Mouse (Mus musculus) midbrain, embryonic 14.5 days (tissue): Measurements from ENCODE around the gene Gm9844. TPM values are rescaled to one million over a fixed set of nuclear protein-coding genes. Genes with fewer than 3 reads are reported as not detected.

Experiments
- ATAC-seq: fragments of 200-750 bp; cut with Nextera tagmentation; 2 replicates; pipeline ENCODE4 v1.8.0; 2017; ENCODE audit warnings: moderate number of reproducible peaks, moderate library complexity; ENCODE audit not compliant: low FRiP score, low TSS enrichment
- DNase-seq: peaks from one replicate; pipeline ENCODE4 v3.0.0-alpha.2; 2015
- H3K27ac ChIP-seq: fragments of 300-500 bp; sonication (generic); replicated peaks from 2 replicates; pipeline ENCODE4 v1.5.1; 2014; ENCODE audit warnings: mild to moderate bottlenecking, low read depth, low read length, moderate library complexity
- H3K27me3 ChIP-seq: fragments of 300-500 bp; sonication (generic); 2 replicates; pipeline ENCODE4 v1.6.1; 2014; ENCODE audit warnings: low read length, control low read depth, mixed read lengths; ENCODE audit not compliant: control insufficient read depth, insufficient read depth
- H3K36me3 ChIP-seq: fragments of 300-500 bp; sonication (generic); 2 replicates; pipeline ENCODE4 v1.6.1; 2014; ENCODE audit warnings: low read length, control low read depth; ENCODE audit not compliant: control insufficient read depth, insufficient read depth
- H3K4me1 ChIP-seq: fragments of 300-500 bp; sonication (generic); 2 replicates; pipeline ENCODE4 v1.6.1; 2014; ENCODE audit warnings: mild to moderate bottlenecking, antibody characterized with exemption, low read length, control low read depth; ENCODE audit not compliant: control insufficient read depth, insufficient read depth
- H3K4me2 ChIP-seq: fragments of 300-500 bp; sonication (generic); 2 replicates; pipeline ENCODE4 v1.6.1; 2014; ENCODE audit warnings: mild to moderate bottlenecking, low read length, moderate library complexity
- H3K4me3 ChIP-seq: fragments of 300-500 bp; sonication (generic); replicated peaks from 2 replicates; pipeline ENCODE4 v1.5.1; 2014; ENCODE audit warnings: low read depth, low read length
- H3K9ac ChIP-seq: fragments of 300-500 bp; sonication (generic); replicated peaks from 2 replicates; pipeline ENCODE4 v1.6.1; 2014; ENCODE audit warnings: mild to moderate bottlenecking, low read length, moderate library complexity
- H3K9me3 ChIP-seq: fragments of 300-500 bp; sonication (generic); 2 replicates; pipeline ENCODE4 v1.6.1; 2016; ENCODE audit warnings: low read length, control low read depth, mixed read lengths; ENCODE audit not compliant: control insufficient read depth
- WGBS: fragments of 180-500 bp; shearing (Covaris S2); extraction: QIAGEN DNeasy Blood & Tissue Kit; methylation state at CpG from one replicate; pipeline ENCODE4 v1.1.7; 2014; 5-methylcytosine and 5-hydroxymethylcytosine counted together
- polyA plus RNA-seq: library from polyadenylated mRNA; unstranded; fragments of >200 nt; fragmentation: Nextera tagmentation; extraction: Ambion mirVana; gene quantifications from 2 replicates; pipeline ENCODE4 v1.2.1, GENCODE M21; 2014

Gene Gm9844
- polyA plus RNA-seq, 1 experiment from 2014 or later = 36.2 TPM

GRCm38 (mm10) chr7:24856460-24857120 lies 5.4 kb upstream of the Gm9844 start:
- DNase-seq (no peak), ATAC-seq (no peak)
- Histone ChIP-seq H3K27me3 (no peaks in the 10 kb centered on the region), H3K27ac (no peak overlapping the region), H3K4me2 (no peak overlapping the region), H3K36me3 (no peaks in the 10 kb centered on the region), H3K4me3 (no peak overlapping the region), H3K4me1 (no peaks in the 10 kb centered on the region), H3K9me3 (no peaks in the 10 kb centered on the region), H3K9ac (no peak overlapping the region)
- 26% methylated on average over 6 of the region's 6 CpGs for WGBS

GRCm38 (mm10) chr7:24859234-24859633 lies 2.8 kb upstream of the Gm9844 start:
- 69% methylated on average over 5 of the region's 5 CpGs for WGBS
- DNase-seq (no peak), ATAC-seq (no peak)
- no peak overlapping the region for H3K9ac ChIP-seq
- H3K27me3 ChIP-seq = no peaks in the 10 kb centered on the region
- H3K36me3 ChIP-seq = no peaks in the 10 kb centered on the region
- H3K4me1 ChIP-seq = no peaks in the 10 kb centered on the region
- no peaks in the 10 kb centered on the region for H3K9me3 ChIP-seq
- no peak overlapping the region for H3K4me2 ChIP-seq
- no peak overlapping the region for H3K27ac ChIP-seq
- H3K4me3 ChIP-seq = no peak overlapping the region

GRCm38 (mm10) chr7:24862853-24863252 lies 840 bp downstream of the Gm9844 start:
- no peak for DNase-seq
- H3K27ac ChIP-seq = no peak overlapping the region
- H3K9ac ChIP-seq = no peak overlapping the region
- no peak for ATAC-seq
- H3K4me3 ChIP-seq = no peak overlapping the region
- no peak overlapping the region for H3K4me2 ChIP-seq
- no peaks in the 10 kb centered on the region for H3K9me3 ChIP-seq
- H3K4me1 ChIP-seq = no peaks in the 10 kb centered on the region
- no peaks in the 10 kb centered on the region for H3K27me3 ChIP-seq
- H3K36me3 ChIP-seq = no peaks in the 10 kb centered on the region
- WGBS = 94% methylated on average over 4 of the region's 4 CpGs

GRCm38 (mm10) chr7:24864156-24864555 lies 2.1 kb downstream of the Gm9844 start:
- DNase-seq (no peak), ATAC-seq (no peak)
- Histone ChIP-seq H3K27me3 (no peaks in the 10 kb centered on the region), H3K4me2 (no peak overlapping the region), H3K36me3 (no peaks in the 10 kb centered on the region), H3K4me3 (no peak overlapping the region), H3K4me1 (no peaks in the 10 kb centered on the region), H3K27ac (0 out of 2 replicates have a peak overlapping the region, but pooled peaks have one; percentile 5), H3K9me3 (no peaks in the 10 kb centered on the region), H3K9ac (no peak overlapping the region)
- WGBS = 29% methylated on average over 6 of the region's 6 CpGs

GRCm38 (mm10) chr7:24869080-24869479 lies 7.1 kb downstream of the Gm9844 start:
- H3K36me3 ChIP-seq = no peaks in the 10 kb centered on the region
- no peak overlapping the region for H3K4me2 ChIP-seq
- no peaks in the 10 kb centered on the region for H3K4me1 ChIP-seq
- DNase-seq (no peak), ATAC-seq (no peak)
- H3K9me3 ChIP-seq = no peaks in the 10 kb centered on the region
- no peak overlapping the region for H3K4me3 ChIP-seq
- H3K27me3 ChIP-seq = no peaks in the 10 kb centered on the region
- no peak overlapping the region for H3K27ac ChIP-seq
- WGBS = 33% methylated on average over 17 of the region's 17 CpGs
- no peak overlapping the region for H3K9ac ChIP-seq

GRCm38 (mm10) chr7:24869532-24870165 lies 7.6 kb downstream of the Gm9844 start, which contains the start of the genes Lypd4 and Dmrtc2:
Lypd4 (minus strand) TSS chr7:24869941.
Dmrtc2 (plus strand) TSS chr7:24870057.
- no peak within 1 kb of the TSS for H3K9ac ChIP-seq
- WGBS = 55% methylated on average over 41 of the region's 41 CpGs
- H3K36me3 ChIP-seq = no peaks in the 10 kb centered on the region
- H3K4me2 ChIP-seq = no peak within 1 kb of the TSS
- no peaks in the 10 kb centered on the region for H3K4me1 ChIP-seq
- no peaks in the 10 kb centered on the region for H3K27me3 ChIP-seq
- no peak within 1 kb of the TSS for H3K27ac ChIP-seq
- no peaks in the 10 kb centered on the region for H3K9me3 ChIP-seq
- ATAC-seq (no peak), DNase-seq (peak; percentile 45)
- H3K4me3 ChIP-seq = no peak within 1 kb of the TSS

GRCm38 (mm10) chr7:24877588-24877987 lies 15.6 kb downstream of the Gm9844 start:
- no peak overlapping the region for H3K9ac ChIP-seq
- ATAC-seq (no peak), DNase-seq (no peak)
- no peak overlapping the region for H3K27ac ChIP-seq
- no peak overlapping the region for H3K4me2 ChIP-seq
- H3K9me3 ChIP-seq = no peaks in the 10 kb centered on the region
- no peak overlapping the region for H3K4me3 ChIP-seq
- no peaks in the 10 kb centered on the region for H3K27me3 ChIP-seq
- WGBS = 87% methylated on average over 3 of the region's 3 CpGs
- H3K4me1 ChIP-seq = no peaks in the 10 kb centered on the region
- no peaks in the 10 kb centered on the region for H3K36me3 ChIP-seq

GRCm38 (mm10) chr7:24879620-24880019 lies 17.6 kb downstream of the Gm9844 start:
- Histone ChIP-seq H3K4me1 (no peaks in the 10 kb centered on the region), H3K27me3 (no peaks in the 10 kb centered on the region), H3K36me3 (no peaks in the 10 kb centered on the region), H3K4me2 (no peak overlapping the region), H3K27ac (no peak overlapping the region), H3K4me3 (no peak overlapping the region), H3K9ac (no peak overlapping the region), H3K9me3 (no peaks in the 10 kb centered on the region)
- ATAC-seq (no peak), DNase-seq (no peak)
- WGBS = 10% methylated on average over 2 of the region's 2 CpGs
